Mouse (Mus musculus) cerebellum, adult 8-10 months (tissue): ENCODE results near the gene Hbs1l.

Experiments
- DNase-seq: peaks from one replicate; pipeline ENCODE4 v3.0.0; 2022

Hbs1l gene

DNA sequence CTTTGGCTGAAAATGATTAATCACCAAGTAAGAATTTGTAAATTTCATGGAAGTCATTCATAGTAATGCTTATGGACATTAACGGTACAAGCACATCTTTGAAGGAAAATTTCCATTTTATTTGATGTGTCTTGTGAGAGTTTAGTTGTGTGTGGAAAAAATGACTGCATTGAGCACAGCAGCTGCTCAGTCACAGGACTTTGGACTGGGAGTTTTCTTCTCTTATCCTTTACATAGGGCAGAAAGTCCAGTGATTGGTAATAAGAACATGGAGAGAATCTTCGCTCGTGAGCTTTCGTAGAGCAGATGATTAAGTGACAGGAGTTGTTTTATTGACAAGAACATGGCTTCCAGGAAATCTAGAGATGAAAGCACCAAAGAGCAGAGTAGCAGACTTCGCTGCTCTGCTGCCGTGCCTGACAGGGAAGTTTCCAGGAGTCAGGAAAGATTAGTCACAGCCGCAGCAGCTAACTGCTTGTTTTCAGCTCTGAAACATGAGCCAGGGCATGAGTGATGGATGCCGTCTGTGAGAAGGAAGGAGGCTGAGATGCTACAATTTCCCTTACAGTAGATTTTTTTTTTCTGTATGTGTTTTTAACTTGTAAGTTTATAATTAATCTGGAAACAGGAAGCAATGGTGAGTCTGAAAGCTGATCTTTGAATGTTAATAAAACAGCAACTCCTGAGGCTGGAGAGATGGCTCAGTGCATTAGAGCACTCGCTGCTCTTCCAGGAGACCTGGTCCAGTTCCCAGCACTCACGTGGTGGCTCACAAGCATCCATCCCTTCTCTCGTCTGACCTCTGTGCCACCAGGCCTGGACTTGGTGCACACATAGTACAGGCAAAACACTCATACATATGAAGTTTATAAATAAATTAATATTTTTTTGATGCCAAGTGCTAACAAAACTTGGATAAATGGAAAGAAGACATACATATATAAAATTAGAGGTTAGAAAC lies 9.2 kb downstream of the Hbs1l start:
- DNase-seq = no peak

DNA sequence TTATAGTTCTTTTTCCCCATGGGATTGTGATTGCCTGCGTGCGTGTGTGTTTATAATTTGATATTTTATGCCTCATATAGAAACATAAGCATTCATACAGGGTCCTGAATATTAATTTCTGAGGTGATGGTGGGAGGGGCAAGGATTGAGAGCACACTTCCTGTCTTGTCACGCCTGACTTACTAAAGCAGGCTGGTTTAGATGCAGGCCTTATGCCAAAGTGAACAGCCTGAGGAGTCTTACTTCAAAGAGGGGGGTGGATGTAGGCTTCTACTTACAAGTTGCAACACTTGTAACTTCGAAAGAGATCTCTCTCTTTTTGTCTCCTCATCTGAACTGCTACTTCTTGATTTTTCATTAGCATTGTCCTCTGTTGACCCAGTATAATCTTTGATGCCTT lies 18.0 kb downstream of the Hbs1l start:
- no peak for DNase-seq

DNA sequence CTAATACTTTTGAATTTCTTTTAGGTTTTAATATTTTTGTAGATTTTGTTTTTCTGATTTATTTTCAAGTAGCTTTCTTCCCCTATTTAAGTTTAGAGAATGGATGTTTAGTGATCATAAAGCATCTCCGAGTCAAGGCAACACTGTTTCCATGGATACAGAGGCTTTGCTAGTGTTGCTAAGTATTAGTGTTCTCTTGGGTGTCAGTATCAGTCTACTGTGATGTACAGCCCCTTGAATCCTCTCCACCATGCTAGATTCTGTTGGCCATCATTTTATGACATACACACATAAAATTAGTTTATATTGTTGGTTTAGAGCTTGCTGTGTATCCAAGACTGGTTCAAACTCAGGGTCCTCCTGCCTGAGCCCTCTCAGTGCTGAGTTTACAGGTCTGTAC lies 20.3 kb downstream of the Hbs1l start:
- DNase-seq = no peak

DNA sequence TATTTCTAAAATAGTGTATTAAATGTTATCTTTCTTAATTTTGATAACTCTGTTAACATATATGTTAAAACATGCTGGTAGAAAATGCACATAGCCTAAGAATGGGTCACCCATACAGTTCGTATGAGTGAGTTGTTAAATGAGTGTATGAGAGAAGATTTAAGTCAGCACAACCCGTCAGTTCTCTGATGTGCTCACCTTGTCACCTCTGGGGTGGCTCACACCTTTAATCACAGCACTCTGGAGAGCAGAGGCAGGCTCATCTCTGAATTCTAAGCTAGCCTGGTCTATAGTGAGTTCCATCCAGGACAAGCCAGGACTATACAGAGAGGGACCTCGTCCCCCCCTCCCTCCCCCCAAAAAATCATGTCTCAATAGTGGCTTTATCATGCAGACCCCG lies 22.5 kb downstream of the Hbs1l start:
- DNase-seq = no peak

DNA sequence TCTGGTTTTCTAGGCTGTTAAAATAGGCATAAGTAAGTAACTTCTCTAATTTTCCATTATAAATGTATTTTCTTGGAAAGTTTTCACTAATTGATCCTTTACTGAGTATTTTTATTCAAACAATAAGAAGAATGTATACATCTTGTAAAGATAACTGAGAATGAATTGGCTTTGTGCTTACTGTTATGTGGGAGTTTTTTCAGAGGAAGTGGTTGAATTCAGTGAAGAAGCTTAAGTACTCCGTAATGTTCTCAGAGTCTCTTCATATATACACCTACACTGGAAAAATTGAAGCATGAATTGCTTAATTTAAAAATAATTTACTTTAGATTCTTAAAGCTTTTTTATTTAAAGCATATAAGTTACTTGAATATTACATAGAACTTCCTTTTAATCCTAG lies 23.2 kb downstream of the Hbs1l start:
- DNase-seq = no peak

DNA sequence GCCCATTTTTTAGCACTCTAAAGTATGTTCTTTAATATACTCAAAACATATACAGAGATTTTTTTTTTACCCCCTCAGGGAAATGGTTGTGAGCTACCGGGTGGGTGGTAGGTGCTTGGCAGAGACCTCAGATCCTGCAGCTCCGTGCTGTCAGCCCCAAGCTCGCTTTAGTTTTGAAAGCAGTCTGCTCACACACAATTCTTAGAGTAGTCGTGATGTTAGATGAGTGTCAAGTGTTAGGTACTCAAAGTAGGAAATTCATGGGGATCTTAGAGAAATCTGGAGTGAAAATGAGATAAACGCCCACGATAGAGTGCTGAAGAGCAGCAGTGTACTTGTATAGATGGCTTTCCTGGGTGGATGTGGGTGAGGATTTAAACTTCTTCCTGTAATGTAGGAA lies 24.8 kb downstream of the Hbs1l start:
- DNase-seq = no peak

DNA sequence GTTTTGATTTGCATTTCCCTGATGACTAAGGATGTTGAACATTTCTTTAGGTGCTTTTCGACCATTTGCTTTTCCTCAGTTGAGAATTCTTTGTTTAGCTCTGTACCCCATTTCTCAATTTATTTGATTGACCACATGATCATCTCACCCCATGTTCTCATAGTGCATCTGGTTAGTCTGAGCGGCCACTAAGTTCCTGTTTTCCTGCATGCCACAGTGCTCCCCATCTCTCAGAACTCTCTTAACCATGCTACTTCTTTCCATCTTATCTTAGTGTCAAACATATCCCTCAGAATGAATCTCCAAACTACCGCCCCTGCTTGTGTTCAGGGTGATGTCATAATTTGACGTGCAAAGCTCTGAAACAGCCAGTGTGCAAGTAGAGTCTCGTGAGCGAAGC lies 30.6 kb downstream of the Hbs1l start:
- DNase-seq = no peak

DNA sequence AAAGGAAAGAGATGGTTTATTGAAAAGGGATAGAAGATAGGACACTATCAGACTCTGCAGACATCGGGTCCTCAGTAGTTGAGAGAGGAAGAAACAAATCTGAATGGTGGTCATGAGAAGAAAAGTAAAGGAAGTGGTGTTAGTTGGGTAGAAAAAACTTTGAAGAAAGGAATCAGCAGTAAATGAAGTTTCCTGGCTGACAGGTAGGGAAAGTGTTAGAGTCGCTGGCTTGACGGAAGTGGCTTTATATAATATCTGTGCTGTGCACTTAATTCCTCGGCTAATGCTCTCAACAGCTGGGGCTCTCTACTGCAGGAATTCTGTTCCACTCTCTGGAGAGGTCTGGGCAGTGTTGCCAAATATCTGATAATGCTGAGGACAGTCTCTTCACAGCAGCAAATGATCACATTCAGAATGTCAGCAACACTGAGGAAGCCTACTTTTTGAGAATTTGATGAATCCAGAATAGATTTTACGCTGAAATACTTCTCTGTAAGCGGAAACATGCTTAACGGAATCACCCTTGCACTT lies 31.9 kb downstream of the Hbs1l start:
- DNase-seq = no peak

DNA sequence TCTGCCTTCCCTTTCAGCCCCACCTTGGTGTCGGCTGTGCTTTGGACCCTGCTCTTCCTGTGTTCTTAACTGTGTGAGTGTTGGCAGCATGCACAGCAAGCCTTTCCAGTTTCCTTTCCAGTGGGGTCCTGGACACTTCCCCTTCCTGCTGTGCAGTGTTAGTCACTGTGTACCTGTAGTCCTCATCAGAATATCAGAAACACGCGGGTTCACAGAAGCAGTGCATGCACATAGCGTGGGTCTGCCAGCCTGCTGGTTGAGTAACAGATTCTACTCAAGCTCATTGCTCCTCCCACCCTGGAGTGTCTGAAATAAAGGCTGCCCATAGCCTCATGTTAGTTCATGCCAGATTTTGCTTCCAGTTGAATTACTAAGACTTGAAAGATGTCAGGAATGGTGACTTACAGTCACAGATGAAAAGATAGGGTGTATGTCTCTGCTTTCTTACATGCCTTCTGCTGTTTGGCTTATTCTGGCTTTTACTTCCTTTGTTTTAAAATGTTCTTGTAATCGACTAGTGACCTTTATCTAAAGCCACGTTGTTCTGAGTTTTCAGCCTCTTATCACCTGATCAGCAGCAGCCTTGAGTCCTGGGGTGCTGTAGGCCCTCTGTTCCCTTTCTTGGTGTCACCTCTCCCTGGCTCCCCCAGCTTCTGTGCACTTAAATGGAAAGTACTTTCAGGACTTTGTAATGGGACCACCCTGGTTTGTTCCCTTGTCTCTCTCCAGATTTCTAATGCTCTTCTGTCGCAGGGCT lies 38.7 kb downstream of the Hbs1l start:
- no peak for DNase-seq

DNA sequence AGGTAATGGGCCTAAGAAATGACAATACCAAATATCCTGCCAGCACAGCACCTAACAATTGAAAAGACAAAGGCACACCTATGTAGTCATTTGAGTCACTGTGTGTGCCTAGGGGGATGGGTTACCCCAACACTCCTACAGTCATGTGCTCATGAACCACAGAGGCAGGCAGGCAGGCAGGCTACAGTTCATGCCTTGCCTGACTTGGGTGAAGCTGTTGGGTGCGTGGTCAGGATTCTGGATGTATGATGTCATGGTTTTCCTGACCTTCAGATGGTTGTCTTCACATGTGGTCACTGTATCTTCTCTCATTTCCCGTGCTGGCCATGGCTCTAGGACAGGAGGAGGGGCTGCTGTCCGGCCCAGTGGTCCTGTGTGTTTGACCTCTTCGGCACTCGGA lies 39.8 kb downstream of the Hbs1l start:
- no peak for DNase-seq

DNA sequence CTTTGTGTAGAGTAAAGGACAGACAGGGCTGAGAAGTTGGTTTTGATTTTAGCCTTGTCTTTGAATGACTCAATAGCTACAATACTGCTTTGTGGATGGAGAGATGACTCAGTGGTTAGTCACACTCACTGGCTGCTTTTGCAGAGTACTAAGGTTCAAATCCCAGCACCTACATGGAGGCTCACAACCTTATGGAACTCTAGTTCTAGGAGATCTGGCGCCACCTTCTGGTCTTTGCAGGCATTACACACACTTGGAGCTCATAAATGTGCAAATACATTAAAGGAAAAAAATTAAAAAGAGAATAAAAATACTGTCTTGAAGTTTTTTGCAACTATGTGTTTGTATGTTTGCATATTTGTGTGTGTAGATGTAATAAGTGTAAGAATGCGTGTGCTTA lies 41.4 kb downstream of the Hbs1l start:
- no peak for DNase-seq

DNA sequence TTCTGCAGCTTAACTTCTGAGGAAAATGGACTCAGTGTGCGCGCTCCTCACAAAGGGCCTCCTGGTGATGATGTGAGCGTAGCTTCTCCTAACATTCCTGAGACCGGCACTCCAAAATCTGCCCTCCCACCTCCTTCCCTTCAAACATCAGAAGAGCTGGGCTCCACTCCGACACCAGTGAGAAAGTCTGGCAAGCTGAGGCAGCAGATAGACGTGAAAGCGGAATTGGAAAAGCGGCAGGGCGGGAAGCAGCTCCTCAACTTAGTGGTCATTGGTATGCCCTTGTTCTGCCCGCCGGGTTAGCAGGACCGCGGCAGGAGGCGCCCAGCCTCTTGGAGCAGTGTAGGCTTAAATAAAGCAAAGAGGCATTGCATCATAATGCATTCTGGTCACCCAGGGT lies 45.9 kb downstream of the Hbs1l start:
- no peak for DNase-seq

DNA sequence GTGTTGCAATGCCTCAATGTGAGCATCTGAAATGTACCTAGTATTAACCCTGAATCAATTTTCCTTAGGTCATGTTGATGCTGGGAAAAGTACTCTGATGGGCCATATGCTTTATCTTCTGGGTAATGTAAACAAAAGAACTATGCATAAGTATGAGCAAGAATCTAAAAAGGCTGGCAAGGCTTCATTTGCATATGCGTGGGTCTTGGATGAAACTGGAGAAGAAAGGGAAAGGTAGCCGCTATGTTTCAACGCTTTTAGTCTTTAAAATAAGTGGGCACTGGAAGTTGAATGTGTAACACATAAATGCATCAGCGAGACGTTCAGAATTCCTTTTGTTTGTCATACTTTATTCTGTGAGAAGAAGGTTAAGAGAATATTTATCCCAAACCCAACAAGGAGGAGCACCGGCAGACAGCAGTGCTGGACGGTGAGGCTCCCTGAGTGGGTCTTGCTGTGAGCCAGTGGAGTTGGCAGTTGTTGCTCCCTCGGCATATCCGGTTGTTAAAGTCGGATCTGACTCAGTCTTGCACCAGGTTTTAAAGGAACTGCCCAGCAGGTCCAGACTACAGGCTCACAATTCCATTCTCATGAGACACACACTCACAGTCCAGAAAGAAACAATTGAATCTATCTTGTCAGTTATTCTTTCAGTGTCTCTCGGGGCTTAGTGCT lies 46.7 kb downstream of the Hbs1l start:
- DNase-seq = no peak

DNA sequence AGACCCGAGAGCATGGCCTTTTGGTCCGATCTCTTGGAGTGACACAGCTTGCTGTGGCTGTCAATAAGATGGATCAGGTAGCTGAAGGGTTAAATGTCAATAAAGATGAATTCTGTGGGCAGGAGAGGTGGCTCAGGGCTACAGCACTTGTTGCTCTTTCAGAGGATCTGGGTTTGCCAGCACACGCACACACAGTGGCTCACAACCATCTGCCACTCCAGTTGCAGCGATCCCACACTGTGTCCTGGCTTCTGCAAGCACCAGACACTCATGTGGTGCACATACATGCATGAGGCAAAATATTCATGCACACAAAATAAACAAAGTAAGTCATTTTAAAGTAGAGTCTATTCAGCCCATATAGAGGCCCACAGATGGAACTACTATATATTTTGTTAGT lies 51.6 kb downstream of the Hbs1l start:
- DNase-seq = peak; percentile 8

DNA sequence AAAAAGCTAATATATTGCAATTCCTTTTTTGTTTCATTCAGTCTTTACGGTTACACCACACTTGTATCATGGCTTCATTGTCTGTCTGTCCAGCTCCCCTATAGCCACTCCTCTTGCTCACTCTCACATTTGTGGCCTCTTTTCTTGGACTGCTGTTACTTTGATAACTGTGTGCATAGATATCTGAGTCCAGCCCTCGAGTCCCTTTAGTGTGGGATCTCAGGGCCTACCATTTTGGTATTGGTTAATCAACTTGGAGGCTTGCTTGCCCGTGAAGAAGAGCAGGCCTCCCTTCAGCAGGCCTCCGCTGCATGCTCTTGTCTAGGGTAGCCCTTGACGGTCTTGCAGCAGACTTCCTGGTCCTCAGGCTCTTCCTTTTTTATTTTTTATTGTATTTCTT lies 53.7 kb downstream of the Hbs1l start:
- no peak for DNase-seq

DNA sequence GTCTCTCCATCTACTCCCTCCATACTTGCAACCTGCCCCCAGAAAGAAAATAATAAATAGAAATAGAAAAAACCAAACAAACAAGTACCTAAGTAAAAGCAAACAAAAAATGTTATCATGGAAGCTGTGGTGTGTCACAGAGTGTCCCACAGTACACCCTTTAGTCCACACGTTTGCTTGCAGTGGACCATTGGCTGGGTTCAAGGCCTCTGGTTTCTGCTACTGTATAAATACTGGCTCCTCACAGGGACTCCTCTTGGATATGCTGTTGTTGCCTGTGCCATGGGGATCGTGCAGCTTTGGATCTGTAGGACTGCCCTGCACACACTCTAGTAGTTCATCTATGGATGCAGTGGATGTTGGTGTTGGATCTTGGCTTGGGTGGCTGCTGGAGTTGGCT lies 54.2 kb downstream of the Hbs1l start:
- DNase-seq = no peak

DNA sequence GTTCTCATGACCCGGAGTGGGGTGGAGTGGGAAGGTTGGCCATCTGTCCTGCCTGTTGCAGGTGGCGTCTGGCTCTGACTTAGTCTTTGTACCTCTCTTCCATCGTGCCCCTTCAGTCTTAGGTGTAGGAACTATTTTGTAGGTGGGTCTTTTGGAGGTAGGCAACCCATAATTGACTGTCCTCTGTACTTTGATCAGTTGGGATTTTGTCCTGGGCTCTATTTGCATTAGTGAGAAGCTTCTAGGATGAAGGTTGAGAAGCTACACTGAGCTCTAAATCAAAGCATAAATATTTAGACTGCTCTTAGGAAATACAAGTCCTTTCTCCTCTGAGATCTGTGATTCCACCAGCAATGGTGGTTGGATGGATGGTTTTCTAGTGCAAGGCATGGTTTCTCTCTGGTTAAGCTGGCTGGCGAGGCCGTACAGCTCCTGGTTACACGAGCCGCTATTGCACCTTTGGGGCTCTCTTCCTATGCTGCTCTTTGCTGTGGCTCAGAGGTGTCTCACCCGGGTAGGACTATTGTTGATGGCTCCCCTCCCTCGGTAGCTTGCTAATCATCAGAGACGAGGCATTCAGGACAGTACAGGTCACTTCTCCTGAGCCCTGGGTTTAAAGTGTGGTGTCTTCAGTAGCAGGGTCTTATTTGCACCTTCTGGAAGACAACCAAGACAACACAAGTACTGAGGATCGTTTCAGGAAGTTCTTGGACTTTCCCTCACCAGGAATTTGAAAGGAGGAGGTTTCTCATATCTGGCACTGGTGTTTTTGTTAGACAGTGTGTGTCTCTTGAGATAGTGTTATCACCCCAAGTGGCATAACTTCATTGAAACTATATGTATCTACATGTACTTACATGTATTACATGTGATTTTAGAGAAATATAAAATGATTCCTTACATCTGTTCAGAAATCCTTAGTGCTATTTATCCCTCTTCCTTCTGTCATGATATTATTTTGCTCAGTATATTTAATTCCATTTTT lies 55.0 kb downstream of the Hbs1l start:
- DNase-seq = no peak

DNA sequence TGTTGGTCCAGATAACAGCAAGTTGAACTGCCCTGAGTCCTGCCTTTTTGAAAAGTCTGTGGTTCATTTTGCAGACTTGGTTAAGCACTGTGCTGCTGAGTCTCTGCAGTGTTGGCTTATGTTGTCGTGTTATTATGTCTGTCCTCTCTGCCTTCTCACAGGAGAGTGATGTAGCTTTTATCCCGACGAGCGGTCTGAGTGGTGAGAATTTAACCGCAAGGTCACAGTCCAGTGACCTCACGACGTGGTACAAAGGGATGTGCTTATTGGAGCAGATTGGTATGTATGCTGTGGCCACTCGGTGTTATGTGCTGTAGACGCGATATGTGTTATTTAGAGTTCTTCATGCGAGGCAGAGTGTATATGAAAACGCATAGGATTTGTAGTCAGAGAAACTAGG lies 56.0 kb downstream of the Hbs1l start:
- DNase-seq = no peak

DNA sequence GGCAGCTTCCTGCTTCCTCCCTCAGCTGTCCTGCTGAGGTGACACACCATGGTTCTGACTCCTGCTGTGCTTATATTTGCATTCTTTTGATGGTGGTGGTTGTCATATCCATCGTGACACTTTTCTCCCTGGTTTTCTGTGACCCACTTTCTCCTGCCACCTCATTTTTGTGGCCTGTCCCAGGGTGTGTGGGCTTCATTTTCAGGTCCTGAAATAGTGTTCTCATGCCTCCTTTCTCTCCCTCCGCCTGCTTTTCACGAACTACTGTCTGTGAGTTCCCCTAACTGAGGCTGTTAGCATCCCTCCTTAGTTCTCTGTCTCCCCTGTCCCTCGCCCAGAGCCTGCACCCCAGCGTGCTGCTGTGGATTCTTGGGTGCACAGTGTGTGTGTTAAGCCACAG lies 58.1 kb downstream of the Hbs1l start:
- no peak for DNase-seq

DNA sequence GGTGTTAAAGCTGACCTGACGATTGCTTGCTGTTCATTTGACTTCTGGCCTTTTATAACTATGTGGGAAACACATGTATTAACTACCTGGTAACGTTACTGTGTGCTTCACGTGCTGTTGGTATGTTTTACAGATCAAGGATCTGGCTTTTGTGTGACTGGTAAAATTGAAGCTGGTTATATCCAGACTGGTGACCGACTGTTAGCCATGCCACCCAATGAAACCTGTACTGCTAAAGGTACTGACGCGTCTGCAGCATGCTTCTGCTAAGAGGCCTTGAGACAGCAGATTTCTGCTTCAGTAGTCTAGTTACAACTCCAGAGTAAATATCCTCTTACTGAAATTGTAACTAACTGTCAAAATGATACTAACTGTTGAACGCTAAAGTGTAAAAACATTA lies 58.7 kb downstream of the Hbs1l start:
- no peak for DNase-seq

DNA sequence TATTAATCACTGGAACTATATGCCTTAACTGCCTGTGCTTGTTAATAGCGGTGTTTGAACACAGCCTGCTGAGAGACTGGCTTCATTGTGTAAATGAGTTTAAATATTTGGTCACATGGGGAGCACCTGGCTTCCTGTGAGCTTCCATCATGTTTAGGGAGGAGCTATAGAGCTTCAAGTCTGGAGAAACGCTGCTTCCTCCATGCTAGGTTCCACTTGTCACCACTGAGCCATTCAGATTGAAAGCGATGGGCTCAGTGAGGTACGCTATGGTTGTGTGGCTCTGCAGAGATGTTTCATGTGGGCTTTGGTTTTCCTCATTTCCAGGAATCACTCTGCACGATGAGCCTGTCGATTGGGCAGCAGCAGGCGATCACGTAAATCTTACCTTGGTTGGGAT lies 62.2 kb downstream of the Hbs1l start:
- DNase-seq = no peak

DNA sequence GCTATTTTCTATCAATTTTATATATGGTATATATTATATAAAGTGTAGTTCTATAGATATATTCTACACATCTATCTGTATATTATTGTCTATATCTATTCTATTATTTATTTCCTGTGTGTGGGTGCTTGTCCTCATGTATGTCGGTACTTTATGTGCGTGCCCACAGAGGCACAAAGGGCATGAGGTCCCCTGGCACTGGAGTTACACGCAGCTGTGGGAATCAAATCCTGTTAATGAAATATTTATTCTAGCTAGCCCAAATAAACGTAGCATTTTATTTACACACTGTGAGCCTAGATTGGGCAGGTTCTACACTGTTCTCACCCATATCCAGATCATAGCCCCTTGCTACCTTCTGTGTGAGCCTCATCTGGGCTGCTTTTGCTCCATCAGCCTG lies 63.3 kb downstream of the Hbs1l start:
- no peak for DNase-seq
